Mouse (Mus musculus) embryonic facial prominence, embryonic 13.5 days (tissue): ENCODE measurements at regions not wholly inside any gene's neighbourhood (a gene's known extent, or its start where the extent isn't known, plus 50 kb on each side); places are given as distances from the start of the nearest gene placed in this dataset.
"Not testable (repeated sequence)": the region's sequence is repeated elsewhere in the genome, so short reads cannot be mapped to it uniquely, and the experiment has no call there.

Experiments used
- ATAC-seq: fragments of 200-750 bp; cut with Nextera tagmentation; 2 replicates; pipeline ENCODE4 v1.8.0; 2017; ENCODE audit warnings: low read depth; ENCODE audit not compliant: insufficient number of reproducible peaks, insufficient read depth, low FRiP score, low TSS enrichment
- H3K27ac ChIP-seq: fragments of 300-500 bp; sonication (generic); 2 replicates; pipeline ENCODE4 v1.5.1; 2015; ENCODE audit warnings: moderate library complexity, mild to moderate bottlenecking, inconsistent platforms
- H3K27me3 ChIP-seq: fragments of 300-500 bp; sonication (generic); 2 replicates; pipeline ENCODE4 v1.6.1; 2015; ENCODE audit warnings: mild to moderate bottlenecking, inconsistent platforms
- H3K36me3 ChIP-seq: fragments of 300-500 bp; sonication (generic); 2 replicates; pipeline ENCODE4 v1.6.1; 2015; ENCODE audit warnings: mild to moderate bottlenecking, inconsistent platforms
- H3K4me1 ChIP-seq: fragments of 300-500 bp; sonication (generic); 2 replicates; pipeline ENCODE4 v1.6.1; 2015; ENCODE audit warnings: inconsistent platforms
- H3K4me2 ChIP-seq: fragments of 300-500 bp; sonication (generic); 2 replicates; pipeline ENCODE4 v1.6.1; 2015; ENCODE audit warnings: moderate library complexity, mild to moderate bottlenecking, inconsistent platforms
- H3K4me3 ChIP-seq: fragments of 300-500 bp; sonication (generic); 2 replicates; pipeline ENCODE4 v1.5.1; 2015; ENCODE audit warnings: mild to moderate bottlenecking, inconsistent platforms
- H3K9ac ChIP-seq: fragments of 300-500 bp; sonication (generic); 2 replicates; pipeline ENCODE4 v1.6.1; 2015; ENCODE audit warnings: mild to moderate bottlenecking, inconsistent platforms
- H3K9me3 ChIP-seq: fragments of 300-500 bp; sonication (generic); 2 replicates; pipeline ENCODE4 v1.6.1; 2016; ENCODE audit warnings: inconsistent platforms
- WGBS: fragments of 180-500 bp; shearing (Covaris S2); methylation state at CpG from one replicate; pipeline ENCODE4 v1.1.7; 2015; ENCODE audit warnings: mixed read lengths; 5-methylcytosine and 5-hydroxymethylcytosine counted together

- Histone ChIP-seq H3K4me3 (no peak overlapping the region), H3K9ac (no peak overlapping the region), H3K4me2 (no peak overlapping the region), H3K9me3 (no peaks in the 10 kb centered on the region), H3K36me3 (no peaks in the 10 kb centered on the region), H3K27me3 (no peaks in the 10 kb centered on the region), H3K4me1 (0 out of 2 replicates have a peak, but pooled peaks cover 8% of the 10 kb centered on the region), H3K27ac (no peak overlapping the region)
- 55% methylated on average over 12 of the region's 12 CpGs for WGBS
- ATAC-seq, result no peak
Measured at GRCm38 (mm10) chr2:51752941-51753564, 125.7 kb downstream of the Tas2r134 start.

- ATAC-seq, result no peak
- 0 out of 2 replicates have a peak, but pooled peaks cover 8% of the 10 kb centered on the region for H3K4me1 ChIP-seq
Measured at GRCm38 (mm10) chr2:51753565-51754031, 126.3 kb downstream of the Tas2r134 start.

GRCm38 (mm10) chr2:51757361-51757760, 130.1 kb downstream of the Tas2r134 start:
- no peak for ATAC-seq
- Histone ChIP-seq H3K4me1 (0 out of 2 replicates have a peak, but pooled peaks cover 8% of the 10 kb centered on the region), H3K27ac (no peak overlapping the region)

More at GRCm38 (mm10) chr2:51753565-51754031, 126.3 kb downstream of the Tas2r134 start:
- Histone ChIP-seq H3K9me3 (no peaks in the 10 kb centered on the region), H3K27ac (no peak overlapping the region), H3K4me2 (no peak overlapping the region), H3K4me3 (no peak overlapping the region), H3K9ac (no peak overlapping the region), H3K27me3 (no peaks in the 10 kb centered on the region), H3K36me3 (no peaks in the 10 kb centered on the region)
- 38% methylated on average over 7 of the region's 7 CpGs for WGBS

GRCm38 (mm10) chr2:51758093-51758492, 130.8 kb downstream of the Tas2r134 start:
- Histone ChIP-seq H3K27ac (no peak overlapping the region), H3K36me3 (no peaks in the 10 kb centered on the region), H3K4me1 (0 out of 2 replicates have a peak, but pooled peaks cover 5% of the 10 kb centered on the region), H3K9ac (no peak overlapping the region), H3K4me2 (no peak overlapping the region), H3K27me3 (no peaks in the 10 kb centered on the region), H3K9me3 (no peaks in the 10 kb centered on the region), H3K4me3 (no peak overlapping the region)
- no peak for ATAC-seq
- 89% methylated on average over 8 of the region's 8 CpGs for WGBS

More at GRCm38 (mm10) chr2:51757361-51757760, 130.1 kb downstream of the Tas2r134 start:
- Histone ChIP-seq H3K4me3 (no peak overlapping the region), H3K4me2 (no peak overlapping the region), H3K9me3 (no peaks in the 10 kb centered on the region), H3K9ac (no peak overlapping the region), H3K36me3 (no peaks in the 10 kb centered on the region), H3K27me3 (no peaks in the 10 kb centered on the region)
- 88% methylated on average over 1 of the region's 1 CpGs for WGBS

- no peak overlapping the region for H3K9ac ChIP-seq
- no peaks in the 10 kb centered on the region for H3K9me3 ChIP-seq
- peaks cover 4% of the 10 kb centered on the region; the same call in 1 of the 2 replicates for H3K4me1 ChIP-seq
- WGBS, result 87% methylated on average over 4 of the region's 4 CpGs
- ATAC-seq, result no peak
- no peaks in the 10 kb centered on the region for H3K36me3 ChIP-seq
- H3K27me3 ChIP-seq, result no peaks in the 10 kb centered on the region
- H3K4me2 ChIP-seq, result no peak overlapping the region
- no peak overlapping the region for H3K4me3 ChIP-seq
- no peak overlapping the region for H3K27ac ChIP-seq
Measured at GRCm38 (mm10) chr2:51762866-51763265, 135.6 kb downstream of the Tas2r134 start.

GRCm38 (mm10) chr2:51767507-51768135, 140.3 kb downstream of the Tas2r134 start:
- no peak for ATAC-seq
- no peaks in the 10 kb centered on the region for H3K36me3 ChIP-seq

GRCm38 (mm10) chr2:51768298-51769271, 141.3 kb downstream of the Tas2r134 start:
- no peak overlapping the region for H3K9ac ChIP-seq
- H3K4me2 ChIP-seq, result no peak overlapping the region
- no peak overlapping the region for H3K27ac ChIP-seq
- no peaks in the 10 kb centered on the region for H3K9me3 ChIP-seq
- no peaks in the 10 kb centered on the region for H3K27me3 ChIP-seq
- H3K4me1 ChIP-seq, result peaks cover 14% of the 10 kb centered on the region; the same call in 1 of the 2 replicates
- H3K4me3 ChIP-seq, result no peak overlapping the region
- no peak for ATAC-seq
- WGBS, result 62% methylated on average over 12 of the region's 12 CpGs
- H3K36me3 ChIP-seq, result no peaks in the 10 kb centered on the region

More at GRCm38 (mm10) chr2:51767507-51768135, 140.3 kb downstream of the Tas2r134 start:
- Histone ChIP-seq H3K27ac (no peak overlapping the region), H3K4me2 (no peak overlapping the region), H3K9ac (no peak overlapping the region), H3K4me1 (peaks cover 14% of the 10 kb centered on the region; the same call in 1 of the 2 replicates), H3K9me3 (no peaks in the 10 kb centered on the region), H3K4me3 (no peak overlapping the region), H3K27me3 (no peaks in the 10 kb centered on the region)
- 66% methylated on average over 4 of the region's 4 CpGs for WGBS

- no peak overlapping the region for H3K9ac ChIP-seq
- H3K4me2 ChIP-seq, result no peak overlapping the region
- WGBS, result 32% methylated on average over 1 of the region's 1 CpGs
- H3K4me3 ChIP-seq, result no peak overlapping the region
- no peak for ATAC-seq
- H3K9me3 ChIP-seq, result no peaks in the 10 kb centered on the region
- H3K27ac ChIP-seq, result no peak overlapping the region
- H3K27me3 ChIP-seq, result no peaks in the 10 kb centered on the region
- no peaks in the 10 kb centered on the region for H3K36me3 ChIP-seq
- peaks cover 4% of the 10 kb centered on the region; the same call in 1 of the 2 replicates for H3K4me1 ChIP-seq
Measured at GRCm38 (mm10) chr2:51785169-51785568, 149.8 kb downstream of the Rbm43 start.

GRCm38 (mm10) chr2:51788896-51789295, 146.1 kb downstream of the Rbm43 start:
- ATAC-seq, result no peak
- Histone ChIP-seq H3K27me3 (no peaks in the 10 kb centered on the region), H3K4me3 (no peak overlapping the region), H3K4me1 (peaks cover 4% of the 10 kb centered on the region; the same call in 1 of the 2 replicates), H3K9me3 (no peaks in the 10 kb centered on the region), H3K36me3 (no peaks in the 10 kb centered on the region), H3K9ac (no peak overlapping the region), H3K4me2 (no peak overlapping the region), H3K27ac (no peak overlapping the region)
- 58% methylated on average over 3 of the region's 3 CpGs for WGBS

GRCm38 (mm10) chr2:51793291-51793690, 141.7 kb downstream of the Rbm43 start:
- ATAC-seq, H3K27ac ChIP-seq, H3K9ac ChIP-seq, H3K36me3 ChIP-seq, H3K27me3 ChIP-seq, H3K4me3 ChIP-seq, H3K4me1 ChIP-seq, H3K9me3 ChIP-seq, H3K4me2 ChIP-seq: not testable (repeated sequence)
- 98% methylated on average over 2 of the region's 2 CpGs for WGBS

GRCm38 (mm10) chr2:51799856-51800255, 135.1 kb downstream of the Rbm43 start:
- Histone ChIP-seq H3K4me2 (no peak overlapping the region), H3K27ac (no peak overlapping the region), H3K4me3 (no peak overlapping the region), H3K4me1 (no peaks in the 10 kb centered on the region), H3K9ac (no peak overlapping the region), H3K36me3 (no peaks in the 10 kb centered on the region), H3K27me3 (no peaks in the 10 kb centered on the region), H3K9me3 (no peaks in the 10 kb centered on the region)
- WGBS, result 87% methylated on average over 1 of the region's 1 CpGs
- no peak for ATAC-seq
